Mouse (Mus musculus) ES-E14 (cell line): ENCODE measurements around the gene Cd4. TPM values are rescaled to one million over a fixed set of nuclear protein-coding genes. Genes with fewer than 3 reads are reported as not detected.

ENCODE experiments used
- DNase-seq: peaks from one replicate; pipeline ENCODE4 v3.0.0-alpha.2; 2013; ENCODE audit warnings: low read depth, low spot score
- H3K27ac ChIP-seq: 2 replicates; pipeline ENCODE4 v1.5.1; 2012; ENCODE audit warnings: low read depth, mild to moderate bottlenecking, low read length, moderate library complexity, mixed read lengths; ENCODE audit not compliant: poor library complexity, insufficient read depth, severe bottlenecking
- H3K36me3 ChIP-seq: 2 replicates; pipeline ENCODE4 v1.6.1; 2012; ENCODE audit warnings: mild to moderate bottlenecking, low read length, moderate library complexity, mixed read lengths; ENCODE audit not compliant: control insufficient read depth, poor library complexity, insufficient read depth, severe bottlenecking
- H3K4me1 ChIP-seq, 2 experiments: fragments of 150-350 bp in 1 of 2; sonication (generic) in 1 of 2; 2 replicates each; pipeline ENCODE4 v1.6.1; 2012; ENCODE audit warnings: low read length in 2 of 2, mild to moderate bottlenecking in 1 of 2, mixed read lengths in 1 of 2; ENCODE audit not compliant: control insufficient read depth in 2 of 2, insufficient read depth in 2 of 2, poor library complexity in 1 of 2
- H3K4me3 ChIP-seq, 2 experiments: fragments of 150-350 bp in 1 of 2; sonication (generic) in 1 of 2; 2 replicates each; pipeline ENCODE4 v1.5.1; 2012; ENCODE audit warnings: low read length in 2 of 2, low read depth in 1 of 2, mild to moderate bottlenecking in 1 of 2, mixed read lengths in 1 of 2; ENCODE audit not compliant: insufficient read depth in 1 of 2, poor library complexity in 1 of 2, severe bottlenecking in 1 of 2
- H3K9ac ChIP-seq: 2 replicates; pipeline ENCODE4 v1.6.1; 2012; ENCODE audit warnings: low read depth, mild to moderate bottlenecking, low read length, mixed read lengths; ENCODE audit not compliant: poor library complexity, insufficient read depth, severe bottlenecking
- H3K9me3 ChIP-seq: fragments of 150-350 bp; sonication (generic); 2 replicates; pipeline ENCODE4 v1.6.1; 2012; ENCODE audit warnings: low read depth, mild to moderate bottlenecking, low read length; ENCODE audit not compliant: control insufficient read depth, insufficient read depth
- CHD2 ChIP-seq: IDR thresholded peaks from 2 replicates; pipeline ENCODE4 v1.6.1; 2014; ENCODE audit warnings: mild to moderate bottlenecking, low read depth, low read length, inconsistent platforms
- HCFC1 ChIP-seq: IDR thresholded peaks from 2 replicates; pipeline ENCODE4 v1.6.1; 2012; ENCODE audit warnings: low read length, inconsistent platforms, borderline replicate concordance; ENCODE audit not compliant: insufficient read depth
- MAFK ChIP-seq: IDR thresholded peaks from 2 replicates; pipeline ENCODE4 v1.6.1; 2014; ENCODE audit warnings: mild to moderate bottlenecking, low read depth, low read length, inconsistent platforms; ENCODE audit not compliant: insufficient read depth
- ZC3H11A ChIP-seq: IDR thresholded peaks from 2 replicates; pipeline ENCODE4 v1.6.1; 2012; ENCODE audit warnings: low read depth, mild to moderate bottlenecking, inconsistent platforms, low read length, borderline replicate concordance
- ZNF384 ChIP-seq: IDR thresholded peaks from 2 replicates; pipeline ENCODE4 v1.6.1; 2012; ENCODE audit warnings: low read depth, low read length, inconsistent platforms
- in situ Hi-C, 2 experiments: fragments of 600-800 bp; cut with MboI; formaldehyde crosslinking; loops; one replicate each; pipeline ENCODE4 v1.15.1; 2025; ENCODE audit warnings: low sequenced_read_pairs in 2 of 2, inconsistent platforms in 1 of 2; ENCODE audit not compliant: unreplicated experiment in 2 of 2
- total RNA-seq: library from RNA; depleted of rRNA; stranded (reverse); fragments of 300-350 nt; gene quantifications from 2 replicates; pipeline ENCODE4 v1.2.3, GENCODE M21; 2012; rRNA removed

Gene Cd4
- total RNA-seq, 1 experiment = 0.49 TPM

DNA sequence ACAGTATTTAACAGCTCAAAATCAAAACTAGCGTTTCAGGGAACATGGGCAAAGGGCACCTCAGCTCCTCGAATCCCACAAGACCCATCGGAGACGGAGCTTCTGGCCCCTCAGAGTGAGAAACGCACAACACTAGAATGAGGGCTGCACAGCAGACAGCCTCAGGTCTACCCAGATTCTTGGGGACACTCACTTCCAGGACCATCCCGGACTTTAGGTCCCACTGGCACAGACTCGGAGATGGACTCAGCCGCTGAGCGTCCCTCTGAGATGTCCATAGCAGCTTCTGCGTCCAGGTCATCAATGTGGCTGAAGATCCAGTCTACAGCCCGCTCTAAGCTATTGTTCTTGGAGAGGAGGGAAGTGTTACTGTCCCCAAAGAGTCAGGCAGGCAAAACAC is 70.9 kb downstream of the Cd4 start:
- TF ChIP-seq ZC3H11A = no peak
- in situ Hi-C loops = no loop called here

DNA sequence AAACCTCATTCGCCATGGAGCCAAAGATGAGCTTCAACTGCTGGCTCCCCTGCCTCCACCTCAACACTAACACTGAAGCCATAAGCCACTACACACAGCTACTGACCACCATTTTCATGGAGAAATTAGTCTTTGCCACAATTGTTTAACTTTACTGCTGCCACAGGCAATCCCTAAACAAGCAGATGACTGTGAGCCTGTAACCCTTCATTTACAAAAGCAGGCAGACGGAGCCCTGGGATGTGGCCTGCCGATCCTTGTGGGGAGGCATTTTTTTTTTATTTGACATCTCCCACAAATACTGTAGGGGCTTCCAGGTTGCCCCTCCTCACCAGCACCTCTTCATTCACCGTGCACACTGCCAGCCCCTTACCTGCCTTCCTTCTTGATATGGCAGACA is 71.4 kb downstream of the Cd4 start:
- Histone ChIP-seq H3K4me3 (no peak overlapping the region), H3K9ac (no peak overlapping the region), H3K27ac (no peak overlapping the region), H3K4me1 (peaks cover 0 to 13% of the 10 kb centered on the region in 2 experiments; a peak in 1 of 4 replicates), H3K9me3 (no peaks in the 10 kb centered on the region), H3K36me3 (peaks cover 61% of the 10 kb centered on the region)
- TF ChIP-seq ZC3H11A (no peak), MAFK (no peak), ZNF384 (no peak), CHD2 (no peak)
- no peak for DNase-seq
- in situ Hi-C loops = no loop called here

More for the DNA sequence above, 70.9 kb downstream of the Cd4 start:
- no peak overlapping the region for H3K27ac ChIP-seq
- H3K36me3 ChIP-seq = peaks cover 61% of the 10 kb centered on the region
- no peaks in the 10 kb centered on the region for H3K9me3 ChIP-seq
- H3K4me3 ChIP-seq = no peak overlapping the region
- peaks cover 0 to 12% of the 10 kb centered on the region in 2 experiments; a peak in 1 of 4 replicates for H3K4me1 ChIP-seq
- DNase-seq = no peak
- no peak overlapping the region for H3K9ac ChIP-seq

DNA sequence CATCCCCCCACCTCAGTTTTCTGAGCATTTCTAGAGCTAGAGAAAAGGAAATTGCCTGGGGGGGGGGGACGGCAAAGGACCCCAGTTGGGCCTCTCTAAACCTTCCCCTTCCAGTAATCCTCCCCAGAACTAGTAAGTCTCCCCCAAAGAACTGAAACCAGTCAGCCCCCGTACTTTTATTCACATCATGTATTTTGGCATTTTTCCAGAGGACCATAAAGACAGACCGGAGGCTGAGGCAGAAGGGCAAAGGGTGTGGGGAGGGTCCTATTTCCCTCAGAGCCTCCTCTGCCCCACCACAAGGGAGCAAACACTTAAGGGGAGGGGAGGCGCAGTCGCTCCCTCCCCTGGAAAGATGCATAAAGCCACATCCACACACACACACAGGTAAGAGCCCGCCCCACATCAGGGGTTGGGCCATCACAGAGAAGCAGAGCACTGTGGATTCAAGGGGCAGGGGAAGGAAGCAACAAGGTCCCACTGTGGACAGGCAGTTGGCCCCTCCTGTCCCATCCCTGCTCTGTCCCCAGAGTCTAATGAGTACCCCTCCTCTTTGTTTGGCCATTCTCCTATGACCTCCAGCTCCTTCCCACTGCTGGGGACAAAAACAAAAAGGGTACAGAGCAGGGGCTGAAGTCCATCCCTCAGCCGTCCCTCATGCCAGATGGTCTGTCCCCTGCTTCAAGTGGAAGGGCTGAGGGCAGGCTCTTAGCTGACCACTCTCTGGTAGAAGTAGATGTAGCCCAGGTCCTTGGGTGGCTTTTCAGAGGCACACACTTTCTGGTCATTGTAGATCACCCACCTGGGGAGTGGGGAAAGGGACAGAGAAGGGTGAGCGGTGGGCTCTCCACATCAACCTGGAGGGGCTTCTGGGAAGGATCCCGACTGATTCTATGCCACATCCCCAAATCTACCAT is 72.9 kb downstream of the Cd4 start:
- H3K36me3 ChIP-seq = peaks cover 60% of the 10 kb centered on the region
- H3K4me3 ChIP-seq = no peak overlapping the region
- H3K9me3 ChIP-seq = no peaks in the 10 kb centered on the region
- DNase-seq = no peak
- H3K27ac ChIP-seq = no peak overlapping the region
- in situ Hi-C loops = no loop called here
- TF ChIP-seq ZC3H11A (no peak), MAFK (no peak), CHD2 (no peak), HCFC1 (no peak), ZNF384 (no peak)
- H3K9ac ChIP-seq = no peak overlapping the region
- H3K4me1 ChIP-seq = peaks cover 0 to 17% of the 10 kb centered on the region in 2 experiments; a peak in 1 of 4 replicates

Other genes with a start within 250 kb of the Cd4 start
- gene Lpcat3, start 225.2 kb downstream of the Cd4 start, total RNA-seq = 65.5 and 107 TPM in 2 replicates
- 292 and 344 TPM in 2 replicates for gene Emg1, start 176.0 kb downstream of the Cd4 start, total RNA-seq
- gene Phb2, start 175.9 kb downstream of the Cd4 start, total RNA-seq = 530 and 581 TPM in 2 replicates
- gene Ptpn6, start 149.5 kb downstream of the Cd4 start, total RNA-seq = 15.1 and 16.5 TPM in 2 replicates
- gene Grcc10, start 146.8 kb downstream of the Cd4 start, total RNA-seq = 108 and 128 TPM in 2 replicates
- gene Gm45234, start 132.2 kb downstream of the Cd4 start, total RNA-seq = 0.13 TPM in 1 of 2 replicates, not detected in the other
- 4.7 and 8.9 TPM in 2 replicates for gene Atn1, start 131.7 kb downstream of the Cd4 start, total RNA-seq
- gene Eno2, start 118.5 kb downstream of the Cd4 start, total RNA-seq = 10.1 and 17.9 TPM in 2 replicates
- 0.37 TPM in 1 of 2 replicates, not detected in the other for gene Lrrc23, start 108.5 kb downstream of the Cd4 start, total RNA-seq
- 6.3 and 10.1 TPM in 2 replicates for gene Spsb2, start 79.6 kb downstream of the Cd4 start, total RNA-seq
- 306 and 404 TPM in 2 replicates for gene Tpi1, start 73.9 kb downstream of the Cd4 start, total RNA-seq
- 149 and 150 TPM in 2 replicates for gene Usp5, start 58.7 kb downstream of the Cd4 start, total RNA-seq
- gene Cdca3, start 58.7 kb downstream of the Cd4 start, total RNA-seq = 128 and 137 TPM in 2 replicates
- 0.32 TPM in 1 of 2 replicates, not detected in the other for gene Gnb3, start 47.9 kb downstream of the Cd4 start, total RNA-seq
- 10.1 and 15.6 TPM in 2 replicates for gene P3h3, start 30.5 kb downstream of the Cd4 start, total RNA-seq
- 1.7 and 3.1 TPM in 2 replicates for gene Gpr162, start 24.2 kb downstream of the Cd4 start, total RNA-seq
- gene Lag3, start 23.5 kb upstream of the Cd4 start, total RNA-seq = 1.0 and 1.2 TPM in 2 replicates
- gene Ptms, start 31.9 kb upstream of the Cd4 start, total RNA-seq = 66.7 and 67.4 TPM in 2 replicates
- 179 and 196 TPM in 2 replicates for gene Mlf2, start 43.2 kb upstream of the Cd4 start, total RNA-seq
- gene Cops7a, start 77.3 kb upstream of the Cd4 start, total RNA-seq = 138 and 141 TPM in 2 replicates
- gene Pianp, start 108.5 kb upstream of the Cd4 start, total RNA-seq = 2.9 and 6.1 TPM in 2 replicates
- 25.1 and 25.6 TPM in 2 replicates for gene Zfp384, start 120.9 kb upstream of the Cd4 start, total RNA-seq
- gene Ing4, start 151.5 kb upstream of the Cd4 start, total RNA-seq = 32.4 and 50.2 TPM in 2 replicates
- 9.6 and 31.2 TPM in 2 replicates for gene Acrbp, start 161.5 kb upstream of the Cd4 start, total RNA-seq
- gene Lpar5, start 179.7 kb upstream of the Cd4 start, total RNA-seq = 5.0 and 9.3 TPM in 2 replicates
- 344 and 351 TPM in 2 replicates for gene Chd4, start 207.8 kb upstream of the Cd4 start, total RNA-seq
- gene Nop2, start 243.7 kb upstream of the Cd4 start, total RNA-seq = 159 and 174 TPM in 2 replicates